Mouse (Mus musculus) mesoderm, embryonic 11.5 days (tissue): ENCODE measurements around the gene Mad1l1.

Experiments
- DNase-seq: peaks from one replicate; pipeline ENCODE4 v3.0.0-alpha.2; 2012; ENCODE audit warnings: low read depth, low spot score

The Mad1l1 gene

GRCm38 (mm10) chr5:140261313-140261712 is 60.0 kb downstream of the Mad1l1 start:
- no peak for DNase-seq

- no peak for DNase-seq
Measured at GRCm38 (mm10) chr5:140258633-140259032, 62.7 kb downstream of the Mad1l1 start.

- no peak for DNase-seq
Measured at GRCm38 (mm10) chr5:140258035-140258434, 63.3 kb downstream of the Mad1l1 start.

- DNase-seq, result no peak
Measured at GRCm38 (mm10) chr5:140257439-140257838, 63.9 kb downstream of the Mad1l1 start.

GRCm38 (mm10) chr5:140256685-140257084 is 64.7 kb downstream of the Mad1l1 start:
- DNase-seq, result no peak

GRCm38 (mm10) chr5:140255265-140255664 is 66.1 kb downstream of the Mad1l1 start:
- DNase-seq, result peak; percentile 23

- DNase-seq, result no peak
Measured at GRCm38 (mm10) chr5:140254656-140255055, 66.7 kb downstream of the Mad1l1 start.

GRCm38 (mm10) chr5:140251989-140252388 is 69.4 kb downstream of the Mad1l1 start:
- no peak for DNase-seq

GRCm38 (mm10) chr5:140250370-140250769 is 71.0 kb downstream of the Mad1l1 start:
- no peak for DNase-seq

GRCm38 (mm10) chr5:140249359-140250062 is 71.8 kb downstream of the Mad1l1 start:
- DNase-seq, result no peak

GRCm38 (mm10) chr5:140248101-140248500 is 73.3 kb downstream of the Mad1l1 start:
- no peak for DNase-seq

- DNase-seq, result no peak
Measured at GRCm38 (mm10) chr5:140240235-140240634, 81.1 kb downstream of the Mad1l1 start.

GRCm38 (mm10) chr5:140238880-140239279 is 82.5 kb downstream of the Mad1l1 start:
- DNase-seq, result no peak

GRCm38 (mm10) chr5:140230818-140231217 is 90.5 kb downstream of the Mad1l1 start:
- no peak for DNase-seq

GRCm38 (mm10) chr5:140228306-140228705 is 93.0 kb downstream of the Mad1l1 start:
- no peak for DNase-seq

GRCm38 (mm10) chr5:140226871-140227270 is 94.5 kb downstream of the Mad1l1 start:
- no peak for DNase-seq

- no peak for DNase-seq
Measured at GRCm38 (mm10) chr5:140225881-140226280, 95.5 kb downstream of the Mad1l1 start.

GRCm38 (mm10) chr5:140225103-140225502 is 96.2 kb downstream of the Mad1l1 start:
- DNase-seq, result no peak

GRCm38 (mm10) chr5:140223070-140224053 is 98.0 kb downstream of the Mad1l1 start:
- DNase-seq, result peak; percentile 43

- DNase-seq, result peak; percentile 51
Measured at GRCm38 (mm10) chr5:140221016-140221650, 100.2 kb downstream of the Mad1l1 start.

GRCm38 (mm10) chr5:140219252-140219651 is 102.1 kb downstream of the Mad1l1 start:
- DNase-seq, result no peak

- peak; percentile 68 for DNase-seq
Measured at GRCm38 (mm10) chr5:140217900-140218299, 103.5 kb downstream of the Mad1l1 start.
